ENCODE assay signal across 12 mouse cellular contexts in genomic region chr4:132507210-132507609, GRCm38 (mm10). TPM values are rescaled to one million over a fixed set of nuclear protein-coding genes. Genes with fewer than 3 reads are reported as not detected.
DNase-seq lines count a peak whose midpoint lies in the region; ATAC-seq and TF ChIP-seq lines count a peak whose summit lies in the region.
"Had no signal": no experiment of that assay in that cellular context is flagged by ENCODE, and none has a peak within 500 bp of the region (broad histone marks: within the 10 kb centered on the region; RNA-seq: fewer than 3 reads in every experiment).

No protein-coding gene starts in this region.

- no peak for TF ChIP-seq CTCF in lung, embryonic 14.5 days (IDR thresholded peaks at IDR 0.05; ENCODE audit: low read depth)

- no peaks in the 10 kb centered on the region for H3K27me3 ChIP-seq in heart, embryonic 12.5 days (replicated peaks)
- H3K27me3 ChIP-seq in megakaryocyte, embryonic 14.5 days (replicated peaks), result no peaks in the 10 kb centered on the region
- H3K27me3 ChIP-seq in lung, embryonic 14.5 days (ENCODE audit: insufficient read depth, low read length), result no peaks in the 10 kb centered on the region
- H3K27me3 ChIP-seq: forebrain, embryonic 15.5 days had no signal

- ATAC-seq in heart, embryonic 12.5 days (ENCODE audit: insufficient number of reproducible peaks, low FRiP score), result no peak
- ATAC-seq in megakaryocyte, adult 5-6 weeks (ENCODE audit: poor library complexity, severe bottlenecking), result no peak
- ATAC-seq in lung, embryonic 14.5 days (ENCODE audit: insufficient read depth), result no peak
- ATAC-seq: forebrain, embryonic 15.5 days had no signal

- H3K9me3 ChIP-seq in heart, embryonic 12.5 days (replicated peaks), result no peaks in the 10 kb centered on the region
- no peaks in the 10 kb centered on the region for H3K9me3 ChIP-seq in megakaryocyte, embryonic 14.5 days
- no peaks in the 10 kb centered on the region for H3K9me3 ChIP-seq in lung, embryonic 14.5 days (ENCODE audit: low read depth, low read length)
- H3K9me3 ChIP-seq: forebrain, embryonic 15.5 days had no signal

- peaks cover 29% of the 10 kb centered on the region for H3K4me1 ChIP-seq in heart, embryonic 12.5 days (replicated peaks)
- H3K4me1 ChIP-seq in megakaryocyte, embryonic 14.5 days, result peaks cover 81% of the 10 kb centered on the region
- H3K4me1 ChIP-seq in lung, embryonic 14.5 days (ENCODE audit: insufficient read depth), result peaks cover 5% of the 10 kb centered on the region

- H3K4me2 ChIP-seq in heart, embryonic 12.5 days, result no peak overlapping the region
- peak overlapping the region; percentile 16 for H3K4me2 ChIP-seq in lung, embryonic 14.5 days
- H3K4me2 ChIP-seq: forebrain, embryonic 15.5 days had no signal

- H3K27ac ChIP-seq in heart, embryonic 12.5 days (ENCODE audit: poor library complexity, severe bottlenecking), result no peak overlapping the region
- H3K27ac ChIP-seq in lung, embryonic 14.5 days (ENCODE audit: low read depth), result no peak overlapping the region
- H3K27ac ChIP-seq: forebrain, embryonic 15.5 days had no signal

- 38% methylated on average over 2 of the region's 2 CpGs for WGBS in heart, embryonic 12.5 days
- 45% methylated on average over 2 of the region's 2 CpGs for WGBS in lung, embryonic 14.5 days

- no peak overlapping the region for H3K4me3 ChIP-seq in heart, embryonic 12.5 days
- H3K4me3 ChIP-seq in megakaryocyte, embryonic 14.5 days (replicated peaks), result peak overlapping the region; percentile 72
- no peak overlapping the region for H3K4me3 ChIP-seq in lung, embryonic 14.5 days (ENCODE audit: low read depth, low read length)
- H3K4me3 ChIP-seq: forebrain, embryonic 15.5 days had no signal

- H3K9ac ChIP-seq in heart, embryonic 12.5 days, result peak overlapping the region; percentile 29; the same call in 1 of the 2 replicates
- H3K9ac ChIP-seq in lung, embryonic 14.5 days, result no peak overlapping the region; the same call in 1 of the 2 replicates
- H3K9ac ChIP-seq: forebrain, embryonic 15.5 days had no signal

- DNase-seq in heart, adult 8-10 months (ENCODE audit: low spot score), result no peak
- DNase-seq in lung, embryonic 14.5 days, result no peak
- no peak for DNase-seq in thymus, postnatal 14 days
- no peak for DNase-seq in cerebellum, postnatal 4 days (ENCODE audit: low spot score in 2 of 2)
- no peak for DNase-seq in cerebellum, adult 9-10 months
- DNase-seq: adrenal gland, postnatal 36 days; cerebellum, adult 11-12 months; thymus, adult 2 months had no signal

- H3K36me3 ChIP-seq in heart, embryonic 12.5 days, result no peaks in the 10 kb centered on the region
- peaks cover 36% of the 10 kb centered on the region for H3K36me3 ChIP-seq in megakaryocyte, embryonic 14.5 days (replicated peaks; ENCODE audit: low read length)
- no peaks in the 10 kb centered on the region for H3K36me3 ChIP-seq in lung, embryonic 14.5 days (ENCODE audit: insufficient read depth)
- H3K36me3 ChIP-seq: forebrain, embryonic 15.5 days had no signal

RNA-seq across cellular contexts. Expression of gene Sesn2, which starts 3.1 kb away (rescaled TPM):
- 10.3 and 10.5 TPM in 2 replicates for polyA plus RNA-seq in heart, embryonic 12.5 days (2016; fragmentation: Nextera tagmentation; extraction: Ambion mirVana)
- total RNA-seq in heart, adult 8-10 months (2022), result 1 to 10 TPM; 2.6 to 3.6 (median 3.0) TPM
- polyA plus RNA-seq in megakaryocyte, embryonic 14.5 days (2012; ENCODE audit: insufficient read depth, low replicate concordance), result 23.7 and 27.2 TPM in 2 replicates
- total RNA-seq in megakaryocyte, adult 5-6 weeks (2015), result 7.4 TPM in 2 replicates
- total RNA-seq in megakaryocyte, adult 5-6 weeks (2017), result 5.2 and 5.6 TPM in 2 replicates
- polyA plus RNA-seq in lung, embryonic 14.5 days (2014; fragmentation: Nextera tagmentation; extraction: Ambion mirVana), result 7.8 and 8.6 TPM in 2 replicates

RNA-seq across cellular contexts. Expression of gene Atpif1, which starts 26.2 kb away (rescaled TPM):
- 1,373 and 1,377 TPM in 2 replicates for polyA plus RNA-seq in heart, embryonic 12.5 days (2016; fragmentation: Nextera tagmentation; extraction: Ambion mirVana)
- total RNA-seq in heart, adult 8-10 months (2022), result 100 to 1,000 TPM; 262 to 368 (median 320) TPM
- 55.6 and 352 TPM in 2 replicates for polyA plus RNA-seq in megakaryocyte, embryonic 14.5 days (2012; ENCODE audit: insufficient read depth, low replicate concordance)
- total RNA-seq in megakaryocyte, adult 5-6 weeks (2015), result 240 and 279 TPM in 2 replicates
- total RNA-seq in megakaryocyte, adult 5-6 weeks (2017), result 502 and 628 TPM in 2 replicates
- polyA plus RNA-seq in lung, embryonic 14.5 days (2014; fragmentation: Nextera tagmentation; extraction: Ambion mirVana), result 1,179 and 1,189 TPM in 2 replicates

RNA-seq across cellular contexts. Expression of gene Dnajc8, which starts 28.1 kb away (rescaled TPM):
- 130 and 135 TPM in 2 replicates for polyA plus RNA-seq in heart, embryonic 12.5 days (2016; fragmentation: Nextera tagmentation; extraction: Ambion mirVana)
- 10 to 100 TPM; 50.4 to 67.2 (median 58.2) TPM for total RNA-seq in heart, adult 8-10 months (2022)
- polyA plus RNA-seq in megakaryocyte, embryonic 14.5 days (2012; ENCODE audit: insufficient read depth, low replicate concordance), result 96.7 and 198 TPM in 2 replicates
- total RNA-seq in megakaryocyte, adult 5-6 weeks (2015), result 113 and 122 TPM in 2 replicates
- total RNA-seq in megakaryocyte, adult 5-6 weeks (2017), result 368 and 380 TPM in 2 replicates
- 191 TPM in 2 replicates for polyA plus RNA-seq in lung, embryonic 14.5 days (2014; fragmentation: Nextera tagmentation; extraction: Ambion mirVana)

RNA-seq across cellular contexts. Expression of gene Med18, which starts 43.5 kb away (rescaled TPM):
- polyA plus RNA-seq in heart, embryonic 12.5 days (2016; fragmentation: Nextera tagmentation; extraction: Ambion mirVana), result 16.4 and 18.2 TPM in 2 replicates
- total RNA-seq in heart, adult 8-10 months (2022), result 1 to 10 TPM; 2.5 to 4.7 (median 4.1) TPM
- 2.3 and 2.7 TPM in 2 replicates for polyA plus RNA-seq in megakaryocyte, embryonic 14.5 days (2012; ENCODE audit: insufficient read depth, low replicate concordance)
- 9.0 and 11.4 TPM in 2 replicates for total RNA-seq in megakaryocyte, adult 5-6 weeks (2015)
- total RNA-seq in megakaryocyte, adult 5-6 weeks (2017), result 7.7 and 12.5 TPM in 2 replicates
- 20.0 and 20.1 TPM in 2 replicates for polyA plus RNA-seq in lung, embryonic 14.5 days (2014; fragmentation: Nextera tagmentation; extraction: Ambion mirVana)

RNA-seq across cellular contexts. Expression of gene Ptafr, which starts 56.7 kb away (rescaled TPM):
- polyA plus RNA-seq in heart, embryonic 12.5 days (2016; fragmentation: Nextera tagmentation; extraction: Ambion mirVana), result 0.23 and 0.27 TPM in 2 replicates
- 1 to 10 TPM; 1.2 to 1.9 (median 1.3) TPM for total RNA-seq in heart, adult 8-10 months (2022)
- polyA plus RNA-seq in megakaryocyte, embryonic 14.5 days (2012; ENCODE audit: insufficient read depth, low replicate concordance), result 3.1 TPM in 1 of 2 replicates, not detected in the other
- 19.6 and 20.6 TPM in 2 replicates for total RNA-seq in megakaryocyte, adult 5-6 weeks (2015)
- total RNA-seq in megakaryocyte, adult 5-6 weeks (2017), result 38.9 and 40.8 TPM in 2 replicates
- 0.83 and 1.1 TPM in 2 replicates for polyA plus RNA-seq in lung, embryonic 14.5 days (2014; fragmentation: Nextera tagmentation; extraction: Ambion mirVana)
